ENCODE assay signal across 8 mouse cellular contexts in genomic region chr13:104947958-104948357, GRCm38 (mm10).
DNase-seq lines count a peak whose midpoint lies in the region; ATAC-seq lines count a peak whose summit lies in the region.

No protein-coding gene starts in this region.

- peak overlapping the region; percentile 39 for H3K4me2 ChIP-seq in hindbrain, embryonic 12.5 days (replicated peaks)

- WGBS in hindbrain, embryonic 12.5 days = under 1% methylated on average over 7 of the region's 7 CpGs

- ATAC-seq in hindbrain, embryonic 12.5 days (ENCODE audit: low FRiP score) = peak; percentile 89

- H3K27ac ChIP-seq in hindbrain, embryonic 12.5 days = no peak overlapping the region

- no peaks in the 10 kb centered on the region for H3K4me1 ChIP-seq in hindbrain, embryonic 12.5 days

- H3K27me3 ChIP-seq in hindbrain, embryonic 12.5 days = no peaks in the 10 kb centered on the region

- no peak overlapping the region for H3K4me3 ChIP-seq in hindbrain, embryonic 12.5 days

- no peaks in the 10 kb centered on the region for H3K36me3 ChIP-seq in hindbrain, embryonic 12.5 days

- DNase-seq in NIH3T3 (ENCODE audit: low read depth) = peak; percentile 91
- peak; percentile 82 for DNase-seq in cerebellum, adult 9-11 months
- DNase-seq in frontal cortex, postnatal 14 days (ENCODE audit: low spot score in 2 of 2) = peak; percentile 64 to 75
- DNase-seq in layer of hippocampus, adult 9-11 months = peak; percentile 85
- peak; percentile 89 for DNase-seq in lung, postnatal 10 days
- DNase-seq in retina, embryonic 14.5 days (ENCODE audit: low spot score) = peak; percentile 94
- DNase-seq in urinary bladder, adult 18-20 months (ENCODE audit: low spot score in 2 of 2) = peak; percentile 48 to 55

- H3K9me3 ChIP-seq in hindbrain, embryonic 12.5 days (replicated peaks) = no peaks in the 10 kb centered on the region

- no peak overlapping the region for H3K9ac ChIP-seq in hindbrain, embryonic 12.5 days
